Mouse (Mus musculus): ENCODE measurements at regions not wholly inside any gene's neighbourhood (a gene's known extent, or its start where the extent isn't known, plus 50 kb on each side); places are given as distances from the start of the nearest gene placed in this dataset.

GRCm38 (mm10) chr1:184456727-184457126 is 275.7 kb downstream of the Hlx start:
- TF ChIP-seq CTCF (IDR thresholded peaks at IDR 0.05; ENCODE audit: extremely low read depth, insufficient read depth, low read length) (no peak), POLR2A (IDR thresholded peaks at IDR 0.05; ENCODE audit: extremely low read depth, insufficient read depth, low read length) (no peak)

Measured in cortical plate, adult 2 months (tissue).